Mouse (Mus musculus): Measurements from ENCODE around the gene Plscr3. TPM values are rescaled to one million over a fixed set of nuclear protein-coding genes. Genes with fewer than 3 reads are reported as not detected.
A peak's percentile ranks its signal among the peaks of the same experiment; 100 is the strongest.

Gene Plscr3
- total and polyA plus RNA-seq, 3 experiments, result 4.6 to 26.0 TPM; not detected in 1

- Histone ChIP-seq H3K9me3 (replicated peaks; ENCODE audit: insufficient read depth, low read length) (no peaks in the 10 kb centered on the region), H3K36me3 (ENCODE audit: control insufficient read depth in 1 of 2, insufficient read depth in 2 of 2, low read length in 2 of 2) (peaks cover 0 to 8% of the 10 kb centered on the region in 2 experiments; a peak in 2 of 4 replicates), H3K9ac (ENCODE audit: control insufficient read depth, low read depth, low read length, poor library complexity, severe bottlenecking) (peak overlapping the region; percentile 78), H3K27ac (ENCODE audit: control insufficient read depth, low read depth, low read length) (no peak overlapping the region), H3K79me2 (ENCODE audit: control insufficient read depth, insufficient read depth, low read length, poor library complexity) (peaks cover 8% of the 10 kb centered on the region; the same call in 1 of the 2 replicates), H3K27me3 (ENCODE audit: control insufficient read depth in 1 of 2, insufficient read depth in 2 of 2, low read length in 2 of 2) (no peaks in the 10 kb centered on the region), H3K4me3 (ENCODE audit: control insufficient read depth in 1 of 2, insufficient read depth in 1 of 2, low read depth in 2 of 2, low read length in 2 of 2) (peak overlapping the region; percentile 70 to 89), H3K4me1 (ENCODE audit: control insufficient read depth in 1 of 2, insufficient read depth in 2 of 2, low read length in 2 of 2) (peaks cover 5 to 19% of the 10 kb centered on the region in 2 experiments; a peak in 3 of 4 replicates)
- DNase-seq (ENCODE audit: low read depth, low spot score), result peak; percentile 80
- no peak for TF ChIP-seq POLR2AphosphoS5 (IDR thresholded peaks at IDR 0.05; ENCODE audit: borderline replicate concordance, low read depth, low read length)
- no peak for TF ChIP-seq ZKSCAN1 (IDR thresholded peaks at IDR 0.05; ENCODE audit: low read depth, low read length)
- TF ChIP-seq TAL1 (IDR thresholded peaks at IDR 0.05; ENCODE audit: low read length), result no peak
- TF ChIP-seq ELF1 (IDR thresholded peaks at IDR 0.05; ENCODE audit: low read depth, low read length), result 0 out of 2 replicates have a peak, but pooled peaks have one; percentile 15
- TF ChIP-seq GATA1 (IDR thresholded peaks at IDR 0.05; ENCODE audit: low read depth, low read length), result no peak
- no peak for TF ChIP-seq TBP (IDR thresholded peaks at IDR 0.05; ENCODE audit: low read depth, low read length)
- no peak for TF ChIP-seq RCOR1 (IDR thresholded peaks at IDR 0.05; ENCODE audit: low read depth, low read length)
- TF ChIP-seq GABPA (IDR thresholded peaks at IDR 0.05; ENCODE audit: low read depth, low read length), result no peak
- TF ChIP-seq MAX (IDR thresholded peaks at IDR 0.05; ENCODE audit: low read length), result peak; percentile 39; the same call in 1 of the 2 replicates
- no peak for TF ChIP-seq MEF2A (IDR thresholded peaks at IDR 0.05; ENCODE audit: extremely low read depth, insufficient replicate concordance, low read depth, low read length, poor library complexity, severe bottlenecking)
- no peak for TF ChIP-seq MXI1 (IDR thresholded peaks at IDR 0.05; ENCODE audit: low read depth, low read length)
- TF ChIP-seq USF1 (IDR thresholded peaks at IDR 0.05; ENCODE audit: low read depth, low read length), result no peak
- TF ChIP-seq MAZ (IDR thresholded peaks at IDR 0.05; ENCODE audit: low read depth, low read length), result no peak
- TF ChIP-seq CHD1 (IDR thresholded peaks at IDR 0.05; ENCODE audit: low read depth, low read length), result no peak
- TF ChIP-seq ZNF384 (IDR thresholded peaks at IDR 0.05; ENCODE audit: low read depth, low read length), result no peak
- 0 out of 2 replicates have a peak, but pooled peaks have one; percentile 32 for TF ChIP-seq MYC (IDR thresholded peaks at IDR 0.05; ENCODE audit: low read depth, low read length)
- TF ChIP-seq ZC3H11A (IDR thresholded peaks at IDR 0.05; ENCODE audit: low read depth, low read length), result peak; percentile 28; the same call in 1 of the 2 replicates
These were observed 42.8 kb upstream of the Plscr3 start for GRCm38 (mm10) chr11:69803328-69803727.

GRCm38 (mm10) chr11:69803786-69804651, 42.2 kb upstream of the Plscr3 start:
- Histone ChIP-seq H3K9ac (ENCODE audit: control insufficient read depth, low read depth, low read length, poor library complexity, severe bottlenecking) (peak overlapping the region; percentile 78), H3K4me1 (ENCODE audit: control insufficient read depth in 1 of 2, insufficient read depth in 2 of 2, low read length in 2 of 2) (peaks cover 5 to 16% of the 10 kb centered on the region in 2 experiments; a peak in 3 of 4 replicates), H3K4me3 (ENCODE audit: control insufficient read depth in 1 of 2, insufficient read depth in 1 of 2, low read depth in 2 of 2, low read length in 2 of 2) (peak overlapping the region; percentile 70 to 89), H3K9me3 (replicated peaks; ENCODE audit: insufficient read depth, low read length) (no peaks in the 10 kb centered on the region), H3K79me2 (ENCODE audit: control insufficient read depth, insufficient read depth, low read length, poor library complexity) (peaks cover 8% of the 10 kb centered on the region; the same call in 1 of the 2 replicates), H3K27ac (ENCODE audit: control insufficient read depth, low read depth, low read length) (no peak overlapping the region), H3K36me3 (ENCODE audit: control insufficient read depth in 1 of 2, insufficient read depth in 2 of 2, low read length in 2 of 2) (peaks cover 0 to 5% of the 10 kb centered on the region in 2 experiments; a peak in 2 of 4 replicates), H3K27me3 (ENCODE audit: control insufficient read depth in 1 of 2, insufficient read depth in 2 of 2, low read length in 2 of 2) (no peaks in the 10 kb centered on the region; a peak in 1 of 4 replicates)
- DNase-seq (ENCODE audit: low read depth, low spot score), result peak; percentile 81
- TF ChIP-seq TBP (IDR thresholded peaks at IDR 0.05; ENCODE audit: low read depth, low read length), result 0 out of 2 replicates have a peak, but pooled peaks have one; percentile 25
- TF ChIP-seq ZMIZ1 (IDR thresholded peaks at IDR 0.05; ENCODE audit: low read depth, low read length), result no peak
- TF ChIP-seq GABPA (IDR thresholded peaks at IDR 0.05; ENCODE audit: low read depth, low read length), result no peak
- no peak for TF ChIP-seq MAFK (IDR thresholded peaks at IDR 0.05; ENCODE audit: borderline replicate concordance, low read depth, low read length)
- 0 out of 2 replicates have a peak, but pooled peaks have one; percentile 44 for TF ChIP-seq ELF1 (IDR thresholded peaks at IDR 0.05; ENCODE audit: low read depth, low read length)
- no peak for TF ChIP-seq POLR2AphosphoS5 (IDR thresholded peaks at IDR 0.05; ENCODE audit: borderline replicate concordance, low read depth, low read length)
- no peak for TF ChIP-seq ZNF384 (IDR thresholded peaks at IDR 0.05; ENCODE audit: low read depth, low read length)
- no peak for TF ChIP-seq CHD2 (IDR thresholded peaks at IDR 0.05; ENCODE audit: low read length)
- no peak for TF ChIP-seq TAL1 (IDR thresholded peaks at IDR 0.05; ENCODE audit: low read length)
- no peak for TF ChIP-seq MEF2A (IDR thresholded peaks at IDR 0.05; ENCODE audit: extremely low read depth, insufficient replicate concordance, low read depth, low read length, poor library complexity, severe bottlenecking)
- TF ChIP-seq SMC3 (IDR thresholded peaks at IDR 0.05; ENCODE audit: low read depth, low read length), result peak; percentile 53
- TF ChIP-seq SIN3A (IDR thresholded peaks at IDR 0.05; ENCODE audit: low read length), result peak; percentile 45
- peak; percentile 54 to 68; a peak in 3 of 4 replicates for TF ChIP-seq POLR2A (IDR thresholded peaks at IDR 0.05; ENCODE audit: control insufficient read depth in 1 of 2, insufficient read depth in 1 of 2, low read depth in 1 of 2, low read length in 2 of 2, poor library complexity in 1 of 2)
- no peak; the same call in 1 of the 2 replicates for TF ChIP-seq HCFC1 (IDR thresholded peaks at IDR 0.05; ENCODE audit: low read depth, low read length)
- no peak for TF ChIP-seq GATA1 (IDR thresholded peaks at IDR 0.05; ENCODE audit: low read depth, low read length)
- no peak for TF ChIP-seq POLR2AphosphoS2 (IDR thresholded peaks at IDR 0.05; ENCODE audit: low read length)
- peak; percentile 37; the same call in 1 of the 2 replicates for TF ChIP-seq MYC (IDR thresholded peaks at IDR 0.05; ENCODE audit: low read depth, low read length)
- TF ChIP-seq TCF12 (IDR thresholded peaks at IDR 0.05; ENCODE audit: low read depth, low read length), result no peak
- no peak for TF ChIP-seq MAZ (IDR thresholded peaks at IDR 0.05; ENCODE audit: low read depth, low read length)

Measured in MEL (cell line).